Mouse (Mus musculus): ENCODE data around the gene Usp34.

GRCm38 (mm10) chr11:23305673-23306608, 754 bp upstream of the Usp34 start:
- no peak for TF ChIP-seq CTCF (IDR thresholded peaks at IDR 0.05; ENCODE audit: extremely low read depth, insufficient read depth, low read length)
- TF ChIP-seq POLR2A (IDR thresholded peaks at IDR 0.05; ENCODE audit: extremely low read depth, insufficient read depth, low read length): peak; percentile 47; the same call in 1 of the 2 replicates
